Mouse (Mus musculus) hindbrain, embryonic 12.5 days (tissue): ENCODE measurements at regions not wholly inside any gene's neighbourhood (a gene's known extent, or its start where the extent isn't known, plus 50 kb on each side); places are given as distances from the start of the nearest gene placed in this dataset.

ENCODE experiments used
- ATAC-seq: fragments of 200-750 bp; cut with Nextera tagmentation; 2 replicates; pipeline ENCODE4 v1.8.0; 2017; ENCODE audit warnings: moderate TSS enrichment; ENCODE audit not compliant: low FRiP score
- H3K27ac ChIP-seq: fragments of 300-500 bp; sonication (generic); 2 replicates; pipeline ENCODE4 v1.5.1; 2016; ENCODE audit warnings: mild to moderate bottlenecking
- H3K27me3 ChIP-seq: fragments of 300-500 bp; sonication (generic); 2 replicates; pipeline ENCODE4 v1.6.1; 2016; ENCODE audit warnings: mild to moderate bottlenecking
- H3K36me3 ChIP-seq: fragments of 300-500 bp; sonication (generic); 2 replicates; pipeline ENCODE4 v1.6.1; 2016; ENCODE audit warnings: mild to moderate bottlenecking
- H3K4me1 ChIP-seq: fragments of 300-500 bp; sonication (generic); 2 replicates; pipeline ENCODE4 v1.6.1; 2016
- H3K4me2 ChIP-seq: fragments of 300-500 bp; sonication (generic); replicated peaks from 2 replicates; pipeline ENCODE4 v1.6.1; 2016; ENCODE audit warnings: mild to moderate bottlenecking
- H3K4me3 ChIP-seq: fragments of 300-500 bp; sonication (generic); 2 replicates; pipeline ENCODE4 v1.5.1; 2016; ENCODE audit warnings: mild to moderate bottlenecking
- H3K9ac ChIP-seq: fragments of 300-500 bp; sonication (generic); 2 replicates; pipeline ENCODE4 v1.6.1; 2016; ENCODE audit warnings: mild to moderate bottlenecking, moderate library complexity
- H3K9me3 ChIP-seq: fragments of 300-500 bp; sonication (generic); replicated peaks from 2 replicates; pipeline ENCODE4 v1.6.1; 2016; ENCODE audit warnings: mild to moderate bottlenecking
- WGBS: fragments of 180-500 bp; shearing (Covaris S2); methylation state at CpG from one replicate; pipeline ENCODE4 v1.1.7; 2016; 5-methylcytosine and 5-hydroxymethylcytosine counted together

DNA sequence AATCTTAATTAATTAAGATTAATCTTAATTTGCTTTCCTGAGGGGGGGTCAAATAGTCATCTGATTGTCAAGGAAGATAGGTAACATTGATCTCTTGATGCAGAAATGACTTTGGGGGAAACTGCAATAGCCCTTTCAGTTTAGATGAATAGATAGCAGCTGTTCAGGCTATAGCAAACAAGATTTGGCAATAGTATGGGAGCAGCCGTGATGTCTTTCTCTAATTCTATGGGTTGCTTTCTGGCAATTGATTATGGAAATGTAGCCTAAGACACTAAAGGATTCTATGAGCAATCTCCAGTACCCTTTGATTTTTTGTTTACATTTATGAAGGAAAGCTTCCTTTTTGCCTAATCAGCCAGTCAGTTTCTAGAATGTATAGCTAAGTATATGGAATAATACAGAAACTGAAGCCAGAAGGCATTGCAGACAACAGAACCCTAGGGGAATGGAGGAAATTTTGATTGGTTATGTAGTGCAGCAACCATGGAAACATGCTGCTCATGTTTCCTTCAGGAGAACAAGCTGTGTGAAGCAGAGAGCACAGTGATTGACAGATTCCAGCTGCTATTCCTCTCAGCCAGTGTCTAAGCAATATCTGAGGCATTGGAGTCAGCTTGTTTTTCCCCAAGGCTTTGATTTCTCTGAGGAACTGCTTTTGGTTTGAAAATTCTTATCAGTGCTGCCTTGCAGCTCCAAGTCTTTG, 608.7 kb upstream of the Cypt1 start:
- peak; percentile 71 for ATAC-seq
- Histone ChIP-seq H3K9me3 (no peaks in the 10 kb centered on the region), H3K27ac (no peak overlapping the region), H3K9ac (no peak overlapping the region), H3K27me3 (no peaks in the 10 kb centered on the region), H3K4me1 (no peaks in the 10 kb centered on the region), H3K4me2 (no peak overlapping the region), H3K4me3 (no peak overlapping the region), H3K36me3 (no peaks in the 10 kb centered on the region)
- WGBS = 73% methylated on average over 1 of the region's 1 CpGs
